Comparison of ENCODE assay signal across 8 mouse cellular contexts in genomic region chr10:80548428-80549006, GRCm38 (mm10). TPM values are rescaled to one million over a fixed set of nuclear protein-coding genes. Genes with fewer than 3 reads are reported as not detected.
DNase-seq lines count a peak whose midpoint lies in the region; ATAC-seq and TF ChIP-seq lines count a peak whose summit lies in the region.

No protein-coding gene starts in this region.

- peaks cover 47% of the 10 kb centered on the region for H3K36me3 ChIP-seq in liver, embryonic 11.5 days (ENCODE audit: control insufficient read depth, insufficient read depth, low read length)
- peaks cover 73% of the 10 kb centered on the region for H3K36me3 ChIP-seq in forebrain, embryonic 12.5 days (replicated peaks)
- peaks cover 74% of the 10 kb centered on the region for H3K36me3 ChIP-seq in hindbrain, embryonic 13.5 days
- H3K36me3 ChIP-seq in liver, embryonic 14.5 days (replicated peaks; ENCODE audit: control insufficient read depth, insufficient read depth, low read depth) = peaks cover 48% of the 10 kb centered on the region
- peaks cover 73% of the 10 kb centered on the region for H3K36me3 ChIP-seq in neural tube, embryonic 12.5 days

- H3K4me1 ChIP-seq in liver, embryonic 11.5 days (replicated peaks; ENCODE audit: control insufficient read depth, insufficient read depth, low read length) = peaks cover 32% of the 10 kb centered on the region
- peaks cover 2% of the 10 kb centered on the region; the same call in 1 of the 2 replicates for H3K4me1 ChIP-seq in forebrain, embryonic 12.5 days
- peaks cover 6% of the 10 kb centered on the region for H3K4me1 ChIP-seq in hindbrain, embryonic 13.5 days (replicated peaks)
- peaks cover 32 to 34% of the 10 kb centered on the region in 2 experiments for H3K4me1 ChIP-seq in liver, embryonic 14.5 days (replicated peaks; ENCODE audit: control insufficient read depth in 2 of 2, insufficient read depth in 2 of 2, low read length in 1 of 2)
- no peaks in the 10 kb centered on the region for H3K4me1 ChIP-seq in neural tube, embryonic 12.5 days

- DNase-seq in liver = peak; percentile 79
- DNase-seq in liver, embryonic 11.5 days (ENCODE audit: low spot score) = no peak
- peak; percentile 70 for DNase-seq in brain, adult 2 months (ENCODE audit: low read depth, low spot score)
- DNase-seq in liver, embryonic 14.5 days (ENCODE audit: low read depth in 3 of 3, low spot score in 3 of 3) = peak in 1 of 3 experiments; percentile 54
- DNase-seq in urinary bladder, postnatal 25 days (ENCODE audit: low spot score) = peak; percentile 60

- peak; percentile 96 for TF ChIP-seq CTCF in liver, embryonic 14.5 days (IDR thresholded peaks at IDR 0.05; ENCODE audit: low read depth)

- H3K4me2 ChIP-seq in liver, embryonic 11.5 days = no peak overlapping the region
- no peak overlapping the region for H3K4me2 ChIP-seq in forebrain, embryonic 12.5 days
- no peak overlapping the region for H3K4me2 ChIP-seq in hindbrain, embryonic 13.5 days
- no peak overlapping the region for H3K4me2 ChIP-seq in liver, embryonic 14.5 days (ENCODE audit: low read depth)
- no peak overlapping the region for H3K4me2 ChIP-seq in neural tube, embryonic 12.5 days (replicated peaks)

- no peaks in the 10 kb centered on the region for H3K9me3 ChIP-seq in liver, embryonic 11.5 days (ENCODE audit: control insufficient read depth, low read length)
- H3K9me3 ChIP-seq in forebrain, embryonic 12.5 days = no peaks in the 10 kb centered on the region
- no peaks in the 10 kb centered on the region for H3K9me3 ChIP-seq in hindbrain, embryonic 13.5 days
- no peaks in the 10 kb centered on the region for H3K9me3 ChIP-seq in liver, embryonic 14.5 days (ENCODE audit: control insufficient read depth, low read length)
- no peaks in the 10 kb centered on the region for H3K9me3 ChIP-seq in neural tube, embryonic 12.5 days

- TF ChIP-seq EP300 in liver, embryonic 14.5 days (IDR thresholded peaks at IDR 0.05; ENCODE audit: low read depth) = no peak

- WGBS in liver, embryonic 11.5 days = 73% methylated on average over 10 of the region's 10 CpGs
- WGBS in forebrain, embryonic 12.5 days = 76% methylated on average over 10 of the region's 10 CpGs
- 72% methylated on average over 10 of the region's 10 CpGs for WGBS in hindbrain, embryonic 13.5 days
- WGBS in liver, embryonic 14.5 days (ENCODE audit: insufficient replicate concordance) = 67% methylated on average over 10 of the region's 10 CpGs
- WGBS in neural tube, embryonic 12.5 days = 75% methylated on average over 10 of the region's 10 CpGs

- H3K27ac ChIP-seq in liver, embryonic 11.5 days (ENCODE audit: low read depth, low read length) = no peak overlapping the region
- no peak overlapping the region for H3K27ac ChIP-seq in forebrain, embryonic 12.5 days
- no peak overlapping the region for H3K27ac ChIP-seq in hindbrain, embryonic 13.5 days
- no peak overlapping the region; the same call in 1 of the 2 replicates for H3K27ac ChIP-seq in liver, embryonic 14.5 days
- no peak overlapping the region for H3K27ac ChIP-seq in neural tube, embryonic 12.5 days

- H3K27me3 ChIP-seq in liver, embryonic 11.5 days (replicated peaks; ENCODE audit: control insufficient read depth, insufficient read depth, low read length) = no peaks in the 10 kb centered on the region
- H3K27me3 ChIP-seq in forebrain, embryonic 12.5 days = no peaks in the 10 kb centered on the region
- H3K27me3 ChIP-seq in hindbrain, embryonic 13.5 days = no peaks in the 10 kb centered on the region
- H3K27me3 ChIP-seq in liver, embryonic 14.5 days (ENCODE audit: control insufficient read depth, insufficient read depth, low read length) = no peaks in the 10 kb centered on the region
- no peaks in the 10 kb centered on the region for H3K27me3 ChIP-seq in neural tube, embryonic 12.5 days (replicated peaks)

- H3K4me3 ChIP-seq in liver, embryonic 11.5 days (ENCODE audit: low read depth, low read length) = no peak overlapping the region
- no peak overlapping the region for H3K4me3 ChIP-seq in forebrain, embryonic 12.5 days (replicated peaks)
- H3K4me3 ChIP-seq in hindbrain, embryonic 13.5 days = no peak overlapping the region
- H3K4me3 ChIP-seq in liver, embryonic 14.5 days (ENCODE audit: insufficient read depth in 1 of 2, low read depth in 2 of 2, low read length in 2 of 2) = no peak overlapping the region
- no peak overlapping the region for H3K4me3 ChIP-seq in neural tube, embryonic 12.5 days

- no peak; the same call in 1 of the 2 replicates for ATAC-seq in liver, embryonic 11.5 days (replicated peaks; ENCODE audit: low FRiP score)
- ATAC-seq in forebrain, embryonic 12.5 days (ENCODE audit: low FRiP score) = peak; percentile 69; the same call in 1 of the 2 replicates
- peak; percentile 60 for ATAC-seq in hindbrain, embryonic 13.5 days (ENCODE audit: low FRiP score)
- ATAC-seq in liver, embryonic 14.5 days (ENCODE audit: insufficient read depth) = no peak
- ATAC-seq in neural tube, embryonic 12.5 days (ENCODE audit: low FRiP score, low read depth) = peak; percentile 73

- H3K9ac ChIP-seq in liver, embryonic 11.5 days (ENCODE audit: low read depth, low read length) = no peak overlapping the region; the same call in 1 of the 2 replicates
- no peak overlapping the region for H3K9ac ChIP-seq in forebrain, embryonic 12.5 days
- no peak overlapping the region for H3K9ac ChIP-seq in hindbrain, embryonic 13.5 days
- no peak overlapping the region for H3K9ac ChIP-seq in liver, embryonic 14.5 days (replicated peaks)
- no peak overlapping the region for H3K9ac ChIP-seq in neural tube, embryonic 12.5 days

RNA-seq across cellular contexts. Expression of gene Atp8b3, which starts 9.6 kb away (rescaled TPM):
- 0.12 and 0.23 TPM in 2 replicates for polyA plus RNA-seq in liver, embryonic 11.5 days (2014; fragmentation: Nextera tagmentation; extraction: Ambion mirVana)
- polyA plus RNA-seq in forebrain, embryonic 12.5 days (2016; fragmentation: Nextera tagmentation; extraction: Ambion mirVana) = 0.46 and 0.64 TPM in 2 replicates
- 1.2 and 1.3 TPM in 2 replicates for polyA plus RNA-seq in hindbrain, embryonic 13.5 days (2015; fragmentation: Nextera tagmentation; extraction: Ambion mirVana)
- polyA plus RNA-seq in liver, embryonic 14.5 days (2012; rRNA removed) = 0.01 and 0.02 TPM in 2 replicates
- polyA plus RNA-seq in liver, embryonic 14.5 days (2014; fragmentation: Nextera tagmentation; extraction: Ambion mirVana) = 0.05 TPM in 1 of 2 replicates, not detected in the other
- polyA plus RNA-seq in neural tube, embryonic 12.5 days (2016; fragmentation: Nextera tagmentation; extraction: Ambion mirVana) = 1.0 TPM in 2 replicates

RNA-seq across cellular contexts. Expression of gene Rexo1, which starts 12.8 kb away (rescaled TPM):
- 31.8 and 33.4 TPM in 2 replicates for polyA plus RNA-seq in liver, embryonic 11.5 days (2014; fragmentation: Nextera tagmentation; extraction: Ambion mirVana)
- 31.0 and 36.0 TPM in 2 replicates for polyA plus RNA-seq in forebrain, embryonic 12.5 days (2016; fragmentation: Nextera tagmentation; extraction: Ambion mirVana)
- 28.8 and 31.3 TPM in 2 replicates for polyA plus RNA-seq in hindbrain, embryonic 13.5 days (2015; fragmentation: Nextera tagmentation; extraction: Ambion mirVana)
- 19.1 and 24.8 TPM in 2 replicates for polyA plus RNA-seq in liver, embryonic 14.5 days (2012; rRNA removed)
- polyA plus RNA-seq in liver, embryonic 14.5 days (2014; fragmentation: Nextera tagmentation; extraction: Ambion mirVana) = 10.7 and 14.0 TPM in 2 replicates
- polyA plus RNA-seq in neural tube, embryonic 12.5 days (2016; fragmentation: Nextera tagmentation; extraction: Ambion mirVana) = 35.6 and 35.9 TPM in 2 replicates

RNA-seq across cellular contexts. Expression of gene Klf16, which starts 28.6 kb away (rescaled TPM):
- 10.0 and 11.4 TPM in 2 replicates for polyA plus RNA-seq in liver, embryonic 11.5 days (2014; fragmentation: Nextera tagmentation; extraction: Ambion mirVana)
- 8.7 and 9.5 TPM in 2 replicates for polyA plus RNA-seq in forebrain, embryonic 12.5 days (2016; fragmentation: Nextera tagmentation; extraction: Ambion mirVana)
- polyA plus RNA-seq in hindbrain, embryonic 13.5 days (2015; fragmentation: Nextera tagmentation; extraction: Ambion mirVana) = 4.6 and 4.9 TPM in 2 replicates
- polyA plus RNA-seq in liver, embryonic 14.5 days (2012; rRNA removed) = 12.5 and 13.8 TPM in 2 replicates
- 10.6 and 12.3 TPM in 2 replicates for polyA plus RNA-seq in liver, embryonic 14.5 days (2014; fragmentation: Nextera tagmentation; extraction: Ambion mirVana)
- 7.3 and 7.5 TPM in 2 replicates for polyA plus RNA-seq in neural tube, embryonic 12.5 days (2016; fragmentation: Nextera tagmentation; extraction: Ambion mirVana)

RNA-seq across cellular contexts. Expression of gene Abhd17a, which starts 41.6 kb away (rescaled TPM):
- 89.7 and 96.5 TPM in 2 replicates for polyA plus RNA-seq in liver, embryonic 11.5 days (2014; fragmentation: Nextera tagmentation; extraction: Ambion mirVana)
- 84.2 and 89.6 TPM in 2 replicates for polyA plus RNA-seq in forebrain, embryonic 12.5 days (2016; fragmentation: Nextera tagmentation; extraction: Ambion mirVana)
- 93.8 and 96.2 TPM in 2 replicates for polyA plus RNA-seq in hindbrain, embryonic 13.5 days (2015; fragmentation: Nextera tagmentation; extraction: Ambion mirVana)
- polyA plus RNA-seq in liver, embryonic 14.5 days (2012; rRNA removed) = 41.2 and 51.0 TPM in 2 replicates
- 55.0 and 63.4 TPM in 2 replicates for polyA plus RNA-seq in liver, embryonic 14.5 days (2014; fragmentation: Nextera tagmentation; extraction: Ambion mirVana)
- 126 and 127 TPM in 2 replicates for polyA plus RNA-seq in neural tube, embryonic 12.5 days (2016; fragmentation: Nextera tagmentation; extraction: Ambion mirVana)

RNA-seq across cellular contexts. Expression of gene Onecut3, which starts 53.9 kb away (rescaled TPM):
- polyA plus RNA-seq in liver, embryonic 11.5 days (2014; fragmentation: Nextera tagmentation; extraction: Ambion mirVana) = 0.94 and 1.3 TPM in 2 replicates
- 0.68 and 0.83 TPM in 2 replicates for polyA plus RNA-seq in forebrain, embryonic 12.5 days (2016; fragmentation: Nextera tagmentation; extraction: Ambion mirVana)
- polyA plus RNA-seq in hindbrain, embryonic 13.5 days (2015; fragmentation: Nextera tagmentation; extraction: Ambion mirVana) = 2.1 and 2.5 TPM in 2 replicates
- 0.02 TPM in 2 replicates for polyA plus RNA-seq in liver, embryonic 14.5 days (2012; rRNA removed)
- polyA plus RNA-seq in liver, embryonic 14.5 days (2014; fragmentation: Nextera tagmentation; extraction: Ambion mirVana) = not detected in 2 replicates
- polyA plus RNA-seq in neural tube, embryonic 12.5 days (2016; fragmentation: Nextera tagmentation; extraction: Ambion mirVana) = 1.0 and 1.2 TPM in 2 replicates

Comparison
In these comparisons a context has a peak if more than half of its experiments do, and no peak if none do; other contexts are left out.
1. ATAC-seq: peak in forebrain, embryonic 12.5 days (single experiment), hindbrain, embryonic 13.5 days (single experiment) and neural tube, embryonic 12.5 days (single experiment); none in liver, embryonic 11.5 days (single experiment) and liver, embryonic 14.5 days (single experiment).